Mouse (Mus musculus) testis, adult 2 months (tissue): Measurements from ENCODE around the gene Pdzd7.

Experiments used
- CTCF ChIP-seq: fragments of 200-500 bp; IDR thresholded peaks from 2 replicates; pipeline ENCODE4 v1.5.1; 2012; ENCODE audit warnings: low read depth, mild to moderate bottlenecking, inconsistent platforms, low read length, moderate library complexity; ENCODE audit not compliant: control insufficient read depth, insufficient read depth, insufficient replicate concordance
- POLR2A ChIP-seq: fragments of 200-500 bp; IDR thresholded peaks from 2 replicates; pipeline ENCODE4 v1.6.1; 2012; ENCODE audit warnings: low read depth, mild to moderate bottlenecking, inconsistent platforms, low read length, moderate library complexity; ENCODE audit not compliant: control insufficient read depth

GRCm38 (mm10) chr19:45028746-45029145 is 16.8 kb downstream of the Pdzd7 start:
- TF ChIP-seq CTCF = no peak
- no peak for TF ChIP-seq POLR2A
